Mouse (Mus musculus) erythroblast, embryonic 14.5 days (primary cell): ENCODE measurements around the gene Cd93.

Experiments
- GATA1 ChIP-seq: IDR thresholded peaks from 2 replicates; pipeline ENCODE4 v1.6.1; 2012; ENCODE audit warnings: low read length, inconsistent platforms, mixed read lengths
- TAL1 ChIP-seq: IDR thresholded peaks from 3 replicates; pipeline ENCODE4 v1.6.1; 2012; ENCODE audit warnings: low read length, inconsistent platforms, mixed read lengths

DNA sequence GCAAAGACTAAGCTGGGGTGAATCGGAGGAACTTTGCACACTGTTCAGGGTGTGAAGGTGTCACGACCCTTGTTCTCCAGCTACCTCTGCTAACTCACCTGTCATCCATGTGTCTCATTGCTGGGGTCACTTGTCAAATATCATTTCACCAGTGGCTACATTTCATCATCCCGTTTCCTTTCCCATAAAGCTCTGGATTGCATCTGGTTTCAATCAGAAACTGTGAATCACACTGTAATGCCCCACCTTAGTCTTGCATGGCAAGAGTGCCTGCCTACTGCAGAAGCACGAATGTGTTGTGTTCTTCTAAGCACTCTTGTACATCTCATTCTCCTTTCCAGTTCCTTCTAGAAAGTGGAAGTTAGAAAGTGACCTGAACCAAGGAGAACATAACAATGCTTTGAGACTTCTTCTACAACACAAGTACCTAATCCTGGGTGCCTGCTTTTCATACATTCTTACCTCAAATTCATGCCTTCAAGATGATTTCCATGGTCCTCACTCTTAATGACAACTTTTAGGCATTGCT lies 10.7 kb upstream of the Cd93 start:
- TF ChIP-seq GATA1 (no peak), TAL1 (no peak)
